Mouse (Mus musculus): ENCODE results near the gene Nr1d1.

GRCm38 (mm10) chr11:98783236-98783696, 8.1 kb upstream of the Nr1d1 start:
- TF ChIP-seq CTCF (conservative IDR thresholded peaks at IDR 0.05 in 1 of 2, IDR thresholded peaks at IDR 0.05 in 1 of 2; ENCODE audit: low read depth in 2 of 2, low read length in 2 of 2) = no peak
- TF ChIP-seq PAX5 (IDR thresholded peaks at IDR 0.05; ENCODE audit: low read length) = no peak
- TF ChIP-seq TBP (conservative IDR thresholded peaks at IDR 0.05; ENCODE audit: low read depth, low read length) = no peak
- no peak for TF ChIP-seq ELF1 (IDR thresholded peaks at IDR 0.05; ENCODE audit: low read depth, low read length)
- TF ChIP-seq UBTF (IDR thresholded peaks at IDR 0.05; ENCODE audit: low read depth, low read length) = peak; percentile 54; the same call in 1 of the 2 replicates
- TF ChIP-seq CHD2 (IDR thresholded peaks at IDR 0.05; ENCODE audit: low read length) = peak; percentile 65
- peak; percentile 43; the same call in 1 of the 2 replicates for TF ChIP-seq POLR2A (IDR thresholded peaks at IDR 0.05; ENCODE audit: low read depth, low read length)
- TF ChIP-seq SMC3 (IDR thresholded peaks at IDR 0.05; ENCODE audit: low read depth, low read length) = no peak
- no peak for TF ChIP-seq E2F4 (IDR thresholded peaks at IDR 0.05; ENCODE audit: insufficient replicate concordance, low read depth, low read length)
- peak; percentile 42; the same call in 1 of the 2 replicates for TF ChIP-seq NELFE (IDR thresholded peaks at IDR 0.05; ENCODE audit: low read depth, low read length)
